Mouse (Mus musculus) central nervous system, embryonic 14 days (tissue): Measurements from ENCODE around the gene Olfr1289. TPM values are rescaled to one million over a fixed set of nuclear protein-coding genes. Genes with fewer than 3 reads are reported as not detected.

Experiments
- polyA plus RNA-seq: library from polyadenylated mRNA; depleted of rRNA; stranded (reverse); fragments of >200 nt; gene quantifications from 2 replicates; pipeline ENCODE4 v1.2.3, GENCODE M21; 2012; rRNA removed

The Olfr1289 gene
- polyA plus RNA-seq = not detected in 2 replicates

GRCm38 (mm10) chr2:111480519-111480918, at the start of gene Olfr1289:
Gene Olfr1289, plus strand, starts transcription at chr2:111480819.

GRCm38 (mm10) chr2:111448842-111449241, 31.8 kb upstream of the Olfr1289 start, which contains the start of gene Olfr1287:
Gene Olfr1287, plus strand, starts transcription at chr2:111449142.

GRCm38 (mm10) chr2:111473801-111474200, 6.8 kb upstream of the Olfr1289 start, which contains the start of gene Olfr1288:
Gene Olfr1288, plus strand, starts transcription at chr2:111474101.

GRCm38 (mm10) chr2:111493729-111494128, 13.1 kb downstream of the Olfr1289 start, which contains the start of gene Olfr1290:
Gene Olfr1290, minus strand, starts transcription at chr2:111493829.

GRCm38 (mm10) chr2:111496880-111497279, 16.3 kb downstream of the Olfr1289 start, which contains the start of gene Olfr1291-ps1:
Gene Olfr1291-ps1, plus strand, starts transcription at chr2:111497180.

GRCm38 (mm10) chr2:111524903-111525302, 44.3 kb downstream of the Olfr1289 start, which contains the start of gene Olfr1293-ps:
Gene Olfr1293-ps, plus strand, starts transcription at chr2:111525203.

Other genes with a start within 250 kb of the Olfr1289 start
- gene Olfr1275, start 245.5 kb upstream of the Olfr1289 start, polyA plus RNA-seq = not detected in 2 replicates
- gene Olfr1276, start 226.3 kb upstream of the Olfr1289 start, polyA plus RNA-seq = not detected in 2 replicates
- gene Olfr1277, start 206.7 kb upstream of the Olfr1289 start, polyA plus RNA-seq = not detected in 2 replicates
- gene Olfr1278, start 190.7 kb upstream of the Olfr1289 start, polyA plus RNA-seq = not detected in 2 replicates
- not detected in 2 replicates for gene Olfr1279, start 180.2 kb upstream of the Olfr1289 start, polyA plus RNA-seq
- gene Olfr1280, start 166.8 kb upstream of the Olfr1289 start, polyA plus RNA-seq = not detected in 2 replicates
- not detected in 2 replicates for gene Olfr1281, start 154.3 kb upstream of the Olfr1289 start, polyA plus RNA-seq
- gene Olfr1282, start 144.7 kb upstream of the Olfr1289 start, polyA plus RNA-seq = not detected in 2 replicates
- not detected in 2 replicates for gene Olfr1283, start 114.0 kb upstream of the Olfr1289 start, polyA plus RNA-seq
- gene Olfr1284, start 105.3 kb upstream of the Olfr1289 start, polyA plus RNA-seq = not detected in 2 replicates
- gene Olfr1286, start 57.7 kb upstream of the Olfr1289 start, polyA plus RNA-seq = not detected in 2 replicates
- not detected in 2 replicates for gene Olfr1287, start 31.7 kb upstream of the Olfr1289 start, polyA plus RNA-seq
- gene Olfr1288, start 6.7 kb upstream of the Olfr1289 start, polyA plus RNA-seq = not detected in 2 replicates
- gene Olfr1290, start 13.0 kb downstream of the Olfr1289 start, polyA plus RNA-seq = not detected in 2 replicates
- gene Olfr1291-ps1, start 16.4 kb downstream of the Olfr1289 start, polyA plus RNA-seq = not detected in 2 replicates
- gene Olfr1293-ps, start 44.4 kb downstream of the Olfr1289 start, polyA plus RNA-seq = not detected in 2 replicates
- not detected in 2 replicates for gene Olfr1294, start 59.5 kb downstream of the Olfr1289 start, polyA plus RNA-seq
- gene Olfr1295, start 88.9 kb downstream of the Olfr1289 start, polyA plus RNA-seq = not detected in 2 replicates
- gene Olfr1297, start 145.7 kb downstream of the Olfr1289 start, polyA plus RNA-seq = not detected in 2 replicates
- gene Olfr1298, start 168.4 kb downstream of the Olfr1289 start, polyA plus RNA-seq = not detected in 2 replicates
- not detected in 2 replicates for gene Olfr1299, start 180.6 kb downstream of the Olfr1289 start, polyA plus RNA-seq